Mouse (Mus musculus) hindbrain, embryonic 16.5 days (tissue): Measurements from ENCODE around the gene A630001G21Rik. TPM values are rescaled to one million over a fixed set of nuclear protein-coding genes. Genes with fewer than 3 reads are reported as not detected.
A peak's percentile ranks its signal among the peaks of the same experiment; 100 is the strongest.

Experiments
- ATAC-seq: fragments of 200-750 bp; cut with Nextera tagmentation; 2 replicates; pipeline ENCODE4 v1.8.0; 2017; ENCODE audit warnings: moderate TSS enrichment, moderate library complexity
- H3K27ac ChIP-seq: fragments of 300-500 bp; sonication (generic); 2 replicates; pipeline ENCODE4 v1.5.1; 2014; ENCODE audit warnings: low read depth, mild to moderate bottlenecking, control low read depth, low read length, moderate library complexity
- H3K27me3 ChIP-seq: fragments of 300-500 bp; sonication (generic); replicated peaks from 2 replicates; pipeline ENCODE4 v1.6.1; 2014; ENCODE audit warnings: low read length; ENCODE audit not compliant: control insufficient read depth, insufficient read depth
- H3K36me3 ChIP-seq: fragments of 300-500 bp; sonication (generic); 2 replicates; pipeline ENCODE4 v1.6.1; 2014; ENCODE audit warnings: mild to moderate bottlenecking, low read length, moderate library complexity, mixed read lengths; ENCODE audit not compliant: control insufficient read depth, insufficient read depth
- H3K4me1 ChIP-seq: fragments of 300-500 bp; sonication (generic); 2 replicates; pipeline ENCODE4 v1.6.1; 2014; ENCODE audit warnings: low read depth, low read length; ENCODE audit not compliant: control insufficient read depth, insufficient read depth
- H3K4me2 ChIP-seq: fragments of 300-500 bp; sonication (generic); 2 replicates; pipeline ENCODE4 v1.6.1; 2014; ENCODE audit warnings: mild to moderate bottlenecking, low read length, control low read depth, moderate library complexity
- H3K4me3 ChIP-seq: fragments of 300-500 bp; sonication (generic); 2 replicates; pipeline ENCODE4 v1.5.1; 2014; ENCODE audit warnings: mild to moderate bottlenecking, low read length, control low read depth, moderate library complexity
- H3K9ac ChIP-seq: fragments of 300-500 bp; sonication (generic); 2 replicates; pipeline ENCODE4 v1.6.1; 2014; ENCODE audit warnings: low read depth, mild to moderate bottlenecking, control low read depth, low read length, moderate library complexity
- H3K9me3 ChIP-seq: fragments of 300-500 bp; sonication (generic); 2 replicates; pipeline ENCODE4 v1.6.1; 2014; ENCODE audit warnings: mild to moderate bottlenecking, low read length, moderate library complexity; ENCODE audit not compliant: control insufficient read depth
- WGBS: fragments of 180-500 bp; shearing (Covaris S2); extraction: QIAGEN DNeasy Blood & Tissue Kit; methylation state at CpG from one replicate; pipeline ENCODE4 v1.1.7; 2014; 5-methylcytosine and 5-hydroxymethylcytosine counted together
- polyA plus RNA-seq: library from polyadenylated mRNA; unstranded; fragments of >200 nt; fragmentation: Nextera tagmentation; extraction: Ambion mirVana; gene quantifications from 2 replicates; pipeline ENCODE4 v1.2.1, GENCODE M21; 2015

The A630001G21Rik gene
- polyA plus RNA-seq, 1 experiment from 2014 or later = 0.29 TPM

- WGBS = 90% methylated on average over 8 of the region's 8 CpGs
These were observed 26.1 kb upstream of the A630001G21Rik start for GRCm38 (mm10) chr1:85804551-85804950.

DNA sequence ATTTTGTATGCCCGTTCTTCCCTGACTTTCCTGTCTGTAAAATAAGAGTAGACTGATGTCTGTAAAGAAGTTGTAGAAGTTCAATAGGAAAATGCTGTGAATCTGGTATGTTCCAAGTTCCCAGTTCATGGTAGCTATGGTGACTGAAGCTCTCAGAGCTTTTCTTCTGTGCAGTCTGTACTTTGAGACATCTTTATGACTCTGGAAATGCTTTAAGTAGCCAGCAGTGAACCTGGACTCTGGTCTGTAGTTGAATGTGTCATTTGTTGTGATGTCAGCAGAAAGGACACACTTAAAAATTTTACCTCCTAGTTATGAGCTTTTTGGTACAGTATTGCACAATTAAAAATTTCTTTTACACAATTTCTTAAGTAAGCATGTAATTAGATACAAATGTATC lies 24.1 kb upstream of the A630001G21Rik start:
- 87% methylated on average over 1 of the region's 1 CpGs for WGBS
- Histone ChIP-seq H3K4me1 (peaks cover 5% of the 10 kb centered on the region), H3K4me3 (no peak overlapping the region), H3K27ac (no peak overlapping the region), H3K27me3 (no peaks in the 10 kb centered on the region), H3K9ac (no peak overlapping the region), H3K9me3 (no peaks in the 10 kb centered on the region), H3K36me3 (no peaks in the 10 kb centered on the region; the same call in 1 of the 2 replicates), H3K4me2 (no peak overlapping the region)
- ATAC-seq = no peak

More at GRCm38 (mm10) chr1:85804551-85804950, 26.1 kb upstream of the A630001G21Rik start:
- H3K27ac ChIP-seq = no peak overlapping the region
- H3K27me3 ChIP-seq = no peaks in the 10 kb centered on the region
- ATAC-seq = no peak
- H3K4me2 ChIP-seq = no peak overlapping the region
- H3K36me3 ChIP-seq = no peaks in the 10 kb centered on the region; the same call in 1 of the 2 replicates
- no peak overlapping the region for H3K4me3 ChIP-seq
- H3K9ac ChIP-seq = no peak overlapping the region
- no peaks in the 10 kb centered on the region; the same call in 1 of the 2 replicates for H3K4me1 ChIP-seq
- H3K9me3 ChIP-seq = no peaks in the 10 kb centered on the region

- Histone ChIP-seq H3K9me3 (no peaks in the 10 kb centered on the region), H3K4me2 (no peak overlapping the region), H3K27me3 (no peaks in the 10 kb centered on the region), H3K27ac (no peak overlapping the region), H3K4me3 (no peak overlapping the region), H3K36me3 (no peaks in the 10 kb centered on the region), H3K4me1 (peaks cover 10% of the 10 kb centered on the region), H3K9ac (no peak overlapping the region)
- WGBS = 70% methylated on average over 1 of the region's 1 CpGs
- ATAC-seq = no peak
These were observed 21.3 kb upstream of the A630001G21Rik start for GRCm38 (mm10) chr1:85799776-85800175.

DNA sequence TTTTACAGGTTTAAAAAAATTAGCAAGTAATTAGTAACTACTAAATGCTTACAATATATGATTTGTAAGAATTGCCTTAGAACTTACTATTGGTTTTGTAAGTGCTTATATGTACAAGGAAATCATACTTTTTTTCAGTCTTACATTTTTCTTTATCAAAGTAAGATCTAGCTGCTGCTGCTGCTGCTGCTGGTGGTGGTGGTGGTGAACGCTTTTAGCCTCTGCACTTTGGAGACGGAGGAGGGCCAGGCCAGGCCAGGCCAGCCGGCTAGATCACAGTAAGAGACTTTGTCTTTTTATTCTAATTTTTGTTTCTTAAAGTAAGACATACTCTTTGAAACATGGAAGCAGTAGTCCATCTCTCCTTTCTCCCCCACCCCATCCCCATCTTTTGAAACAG lies 16.8 kb upstream of the A630001G21Rik start:
- Histone ChIP-seq H3K9ac (no peak overlapping the region), H3K4me3 (no peak overlapping the region; the same call in 1 of the 2 replicates)
- 51% methylated on average over 3 of the region's 3 CpGs for WGBS

DNA sequence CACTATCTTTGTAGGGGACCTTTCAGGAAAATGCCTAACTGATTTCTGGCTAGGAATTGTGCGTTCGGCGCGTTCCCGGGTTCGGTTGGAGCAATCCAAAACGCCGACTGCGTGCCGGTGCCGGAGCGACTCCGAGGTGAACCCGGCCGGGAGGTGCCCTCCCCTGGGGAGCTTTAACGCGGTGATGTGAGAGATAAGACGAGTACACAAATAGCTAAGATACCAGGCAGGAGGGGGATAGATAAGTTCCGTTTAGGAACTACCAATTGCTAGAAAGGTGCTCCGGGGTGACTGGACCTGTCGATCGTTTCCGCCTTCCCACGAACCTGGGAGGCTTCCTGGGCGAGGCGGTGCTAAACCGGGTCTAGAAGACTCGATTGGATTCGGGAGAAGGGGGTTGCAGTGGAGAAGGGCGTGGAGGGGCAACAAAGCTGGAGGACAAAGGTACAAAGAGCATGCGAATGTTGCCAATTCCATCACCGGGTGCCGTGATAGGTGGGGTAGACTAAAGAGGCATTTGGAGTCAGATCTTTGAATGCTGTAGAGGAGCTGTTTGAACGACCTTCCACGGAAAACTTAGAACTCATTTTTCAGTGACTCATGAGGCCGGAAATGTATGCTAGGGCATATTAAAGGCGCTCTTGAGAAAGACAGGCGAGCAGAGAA lies 15.8 kb upstream of the A630001G21Rik start:
- H3K9ac ChIP-seq = peak overlapping the region; percentile 82
- 0 out of 2 replicates have a peak, but pooled peaks have one; percentile 2 for ATAC-seq
- peak overlapping the region; percentile 59 for H3K4me2 ChIP-seq
- peak overlapping the region; percentile 63 for H3K4me3 ChIP-seq
- no peaks in the 10 kb centered on the region for H3K9me3 ChIP-seq
- H3K4me1 ChIP-seq = peaks cover 13% of the 10 kb centered on the region
- WGBS = under 1% methylated on average over 38 of the region's 38 CpGs
- H3K27ac ChIP-seq = peak overlapping the region; percentile 91
- H3K27me3 ChIP-seq = no peaks in the 10 kb centered on the region
- H3K36me3 ChIP-seq = no peaks in the 10 kb centered on the region

More for the DNA sequence above, 16.8 kb upstream of the A630001G21Rik start:
- Histone ChIP-seq H3K4me1 (peaks cover 13% of the 10 kb centered on the region), H3K36me3 (no peaks in the 10 kb centered on the region), H3K4me2 (peak overlapping the region; percentile 35), H3K27me3 (no peaks in the 10 kb centered on the region), H3K9me3 (no peaks in the 10 kb centered on the region), H3K27ac (no peak overlapping the region)
- ATAC-seq = no peak

DNA sequence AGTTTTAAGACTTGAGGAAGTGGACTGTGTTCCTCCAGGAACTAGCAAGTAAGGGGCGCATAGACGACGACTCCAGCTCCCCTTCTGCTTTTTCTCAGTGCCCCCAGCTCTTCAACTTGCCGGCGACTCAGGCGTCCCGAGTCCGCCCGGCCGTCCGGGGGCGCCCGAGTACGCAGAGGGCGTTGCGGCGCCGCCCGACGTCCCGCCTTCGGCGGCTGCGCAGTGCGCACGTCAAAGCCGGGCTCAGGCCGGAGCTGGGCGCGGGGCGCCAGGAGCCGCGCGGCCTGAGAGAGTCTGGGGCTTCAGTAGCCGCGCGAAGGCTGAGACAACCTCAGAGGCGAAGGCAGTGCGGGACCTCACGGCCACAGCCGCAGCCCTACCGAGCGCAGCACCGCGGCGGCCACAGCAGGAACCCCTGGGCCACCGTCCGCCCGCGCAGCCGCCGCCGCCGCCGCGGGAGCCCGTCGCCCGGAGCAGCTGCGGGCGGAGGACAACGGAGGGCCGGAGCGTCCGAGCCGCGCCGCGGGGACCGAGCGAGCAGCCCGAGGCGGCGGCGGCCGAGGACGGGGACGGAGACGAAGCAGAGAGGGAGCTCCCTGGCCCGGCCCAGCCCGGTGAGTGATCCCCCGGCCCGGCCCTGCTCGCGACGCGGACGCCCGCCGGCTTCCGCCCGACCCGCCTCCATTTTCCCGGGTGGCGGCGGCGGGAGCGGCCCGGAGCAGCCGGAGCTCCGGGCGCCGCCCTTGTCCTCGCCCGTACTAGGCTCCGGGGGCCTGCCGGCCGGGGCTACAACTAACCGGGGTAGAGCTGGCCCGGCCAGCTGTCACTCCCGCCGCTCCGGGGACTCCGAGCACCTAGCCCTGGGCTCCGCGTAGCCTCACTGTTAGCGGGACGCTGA lies 15.0 kb upstream of the A630001G21Rik start, which contains the start of gene Cab39:
Gene Cab39, plus strand, starts transcription at position 234 of the 898 bp plus-strand sequence.
- Histone ChIP-seq H3K27ac (peak within 1 kb of the TSS; percentile 91), H3K36me3 (no peaks in the 10 kb centered on the region), H3K9me3 (no peaks in the 10 kb centered on the region), H3K4me3 (peak within 1 kb of the TSS; percentile 63), H3K27me3 (no peaks in the 10 kb centered on the region), H3K4me1 (peaks cover 11% of the 10 kb centered on the region), H3K9ac (peak within 1 kb of the TSS; percentile 82), H3K4me2 (peak within 1 kb of the TSS; percentile 59)
- peak; percentile 98 for ATAC-seq
- WGBS = under 1% methylated on average over 103 of the region's 118 CpGs

DNA sequence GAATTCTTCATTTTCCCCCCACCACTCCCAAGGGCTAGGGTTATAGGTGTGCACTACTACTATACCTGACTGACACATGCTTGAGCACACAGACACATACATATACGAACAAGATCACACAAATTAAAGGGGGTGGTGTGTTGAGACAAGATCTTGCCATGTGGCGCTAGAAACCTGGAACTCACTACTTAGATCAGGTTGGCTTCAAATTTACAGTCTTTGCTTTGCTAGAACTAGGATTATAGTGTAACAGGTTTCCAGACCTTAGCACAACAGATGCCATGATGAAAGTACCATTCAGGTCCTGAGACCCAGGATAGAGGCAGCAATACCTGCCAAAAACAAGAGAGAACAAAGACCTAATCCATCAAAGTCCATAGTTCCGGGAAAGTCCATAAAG lies 13.0 kb upstream of the A630001G21Rik start:
- H3K27me3 ChIP-seq = no peaks in the 10 kb centered on the region
- 81% methylated on average over 3 of the region's 3 CpGs for WGBS
- H3K9ac ChIP-seq = no peak overlapping the region
- H3K9me3 ChIP-seq = no peaks in the 10 kb centered on the region
- H3K36me3 ChIP-seq = no peaks in the 10 kb centered on the region
- no peak overlapping the region for H3K27ac ChIP-seq
- no peak for ATAC-seq
- no peak overlapping the region for H3K4me2 ChIP-seq
- H3K4me3 ChIP-seq = no peak overlapping the region
- peaks cover 8% of the 10 kb centered on the region for H3K4me1 ChIP-seq

- H3K4me3 ChIP-seq = no peak overlapping the region
- WGBS = 74% methylated on average over 3 of the region's 3 CpGs
- no peaks in the 10 kb centered on the region for H3K27me3 ChIP-seq
- H3K9me3 ChIP-seq = no peaks in the 10 kb centered on the region
- H3K9ac ChIP-seq = no peak overlapping the region
- no peak overlapping the region for H3K27ac ChIP-seq
- H3K4me2 ChIP-seq = no peak overlapping the region
- no peak for ATAC-seq
- H3K4me1 ChIP-seq = peaks cover 8% of the 10 kb centered on the region
- H3K36me3 ChIP-seq = no peaks in the 10 kb centered on the region
These were observed 12.1 kb upstream of the A630001G21Rik start for GRCm38 (mm10) chr1:85790565-85790964.
